Mouse (Mus musculus): ENCODE measurements around the gene Acsbg1.
A peak's percentile ranks its signal among the peaks of the same experiment; 100 is the strongest.
"Not testable (repeated sequence)": the region's sequence is repeated elsewhere in the genome, so short reads cannot be mapped to it uniquely, and the experiment has no call there.

The Acsbg1 gene

DNA sequence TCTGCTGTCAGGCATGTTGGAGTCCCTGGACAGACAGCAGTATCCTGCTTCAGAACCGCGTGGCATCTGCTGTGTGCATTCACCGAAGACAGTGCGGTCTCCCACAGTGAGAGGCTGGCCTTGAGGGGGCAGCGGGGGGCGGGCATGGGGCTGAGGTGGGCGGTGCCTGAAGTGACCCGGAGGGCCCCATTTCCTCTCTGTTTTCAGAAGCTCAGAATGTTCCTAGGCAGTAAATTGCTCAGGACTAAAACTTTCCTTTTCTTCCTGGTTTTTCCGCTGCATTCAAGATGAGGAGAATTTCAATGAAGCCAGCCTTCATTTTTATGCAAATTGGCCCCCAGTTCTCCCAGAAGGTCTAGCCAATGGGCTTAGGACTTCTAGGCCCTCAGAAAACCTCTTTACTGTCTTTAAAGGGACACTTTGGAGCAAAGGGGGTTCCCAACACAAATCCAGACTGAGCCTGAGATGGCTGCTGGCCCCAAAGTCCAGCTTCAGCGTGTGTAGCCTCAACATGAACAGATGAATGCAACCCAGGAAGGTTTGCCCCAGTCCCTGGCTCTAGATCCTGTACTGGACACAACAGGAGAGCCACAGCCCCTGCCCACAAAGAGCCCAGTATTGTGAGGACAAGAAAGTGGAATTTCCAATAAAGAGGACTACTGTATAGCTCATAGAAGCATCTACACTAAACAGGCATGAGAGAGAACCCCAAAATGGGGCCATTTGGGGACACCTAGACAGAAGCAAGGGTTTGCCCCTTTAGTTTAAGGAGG is at the start of gene Acsbg1:
Gene Acsbg1, minus strand, starts transcription at position 266 of the 773 bp plus-strand sequence.
- no peak for DNase-seq (ENCODE audit: low read depth, low spot score)

- no peak for DNase-seq (ENCODE audit: low read depth, low spot score)
These were observed 46.4 kb upstream of the Acsbg1 start for GRCm38 (mm10) chr9:54708085-54708484.

- no peak for DNase-seq (ENCODE audit: low read depth, low spot score)
These were observed 45.8 kb upstream of the Acsbg1 start for GRCm38 (mm10) chr9:54707288-54707999.

- DNase-seq (ENCODE audit: low read depth, low spot score): no peak
These were observed 43.9 kb upstream of the Acsbg1 start for GRCm38 (mm10) chr9:54705561-54705960.

DNA sequence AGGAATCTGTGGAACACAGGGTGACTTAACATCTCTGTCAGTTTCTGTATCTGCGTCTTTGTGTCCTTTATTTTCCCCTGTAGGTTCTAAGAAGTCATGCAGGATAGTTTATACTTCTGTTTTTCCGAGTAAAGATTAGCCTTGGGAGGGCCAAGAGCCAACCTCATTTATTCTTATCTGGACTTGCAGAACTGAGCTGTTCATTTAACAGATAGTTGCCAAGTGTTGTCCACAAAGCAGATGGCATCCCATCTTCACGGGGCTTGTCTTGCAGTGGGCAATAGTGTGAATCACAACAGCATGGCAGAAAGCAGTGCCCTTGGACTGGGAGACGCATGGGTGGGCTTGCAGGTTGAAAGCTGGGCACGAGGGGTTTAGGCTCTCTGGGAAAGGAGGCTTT is 42.7 kb upstream of the Acsbg1 start:
- no peak for DNase-seq (ENCODE audit: low read depth, low spot score)

DNA sequence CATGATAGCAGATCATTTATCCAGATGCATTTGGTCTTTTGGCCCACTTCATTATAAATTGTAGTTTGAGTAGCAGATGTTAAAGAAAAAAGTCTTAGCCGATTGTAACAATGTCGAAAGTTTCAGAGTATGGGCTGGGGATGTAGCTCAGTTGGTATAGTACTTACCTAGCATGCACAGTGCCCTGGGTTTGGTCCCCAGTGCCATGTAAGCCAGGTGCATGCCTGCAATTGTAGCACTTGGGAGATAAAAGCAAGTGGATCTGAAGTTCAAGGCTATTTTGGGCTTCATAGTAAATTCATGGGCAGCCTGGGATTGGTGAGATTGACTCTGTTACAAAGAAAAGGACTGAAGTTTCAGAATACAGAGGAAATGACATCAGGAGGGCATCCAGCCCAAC is 40.9 kb upstream of the Acsbg1 start:
- DNase-seq (ENCODE audit: low read depth, low spot score): no peak

GRCm38 (mm10) chr9:54700746-54701145 is 39.1 kb upstream of the Acsbg1 start:
- DNase-seq (ENCODE audit: low read depth, low spot score): no peak

GRCm38 (mm10) chr9:54700174-54700475 is 38.5 kb upstream of the Acsbg1 start:
- no peak for DNase-seq (ENCODE audit: low read depth, low spot score)

GRCm38 (mm10) chr9:54699345-54700173 is 37.9 kb upstream of the Acsbg1 start:
- peak; percentile 88 for DNase-seq (ENCODE audit: low read depth, low spot score)

- DNase-seq (ENCODE audit: low read depth, low spot score): no peak
These were observed 37.3 kb upstream of the Acsbg1 start for GRCm38 (mm10) chr9:54699087-54699344.

GRCm38 (mm10) chr9:54698318-54699086 is 36.8 kb upstream of the Acsbg1 start, which contains the start of gene Dnaja4:
Dnaja4 (plus strand) TSS chr9:54698873.
- DNase-seq (ENCODE audit: low read depth, low spot score): no peak

GRCm38 (mm10) chr9:54691241-54691805 is 29.7 kb upstream of the Acsbg1 start:
- DNase-seq (ENCODE audit: low read depth, low spot score): peak; percentile 47

DNA sequence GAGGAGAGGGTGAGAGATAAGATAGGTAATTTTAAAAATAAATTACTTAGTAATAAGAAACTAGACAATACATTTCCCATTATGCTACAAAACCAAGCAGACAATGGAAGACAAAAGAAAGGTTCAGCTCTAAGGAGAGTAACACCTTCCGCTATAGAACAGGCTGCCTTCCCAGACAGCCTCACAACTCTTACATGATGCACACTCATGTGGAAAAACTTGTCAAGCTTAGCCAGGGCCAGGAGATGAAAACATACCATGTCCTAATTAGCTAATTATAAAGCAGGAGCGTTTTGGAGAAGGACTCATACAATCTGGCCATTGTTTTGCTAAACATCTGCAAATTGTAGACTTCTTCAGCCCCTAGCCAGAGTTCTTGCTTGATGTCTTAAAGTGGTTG is 29.0 kb upstream of the Acsbg1 start:
- DNase-seq (ENCODE audit: low read depth, low spot score): not testable (repeated sequence)

- DNase-seq (ENCODE audit: low read depth, low spot score): no peak
These were observed 27.8 kb upstream of the Acsbg1 start for GRCm38 (mm10) chr9:54689446-54689845.

GRCm38 (mm10) chr9:54687246-54688236 is 25.9 kb upstream of the Acsbg1 start:
- no peak for DNase-seq (ENCODE audit: low read depth, low spot score)

DNA sequence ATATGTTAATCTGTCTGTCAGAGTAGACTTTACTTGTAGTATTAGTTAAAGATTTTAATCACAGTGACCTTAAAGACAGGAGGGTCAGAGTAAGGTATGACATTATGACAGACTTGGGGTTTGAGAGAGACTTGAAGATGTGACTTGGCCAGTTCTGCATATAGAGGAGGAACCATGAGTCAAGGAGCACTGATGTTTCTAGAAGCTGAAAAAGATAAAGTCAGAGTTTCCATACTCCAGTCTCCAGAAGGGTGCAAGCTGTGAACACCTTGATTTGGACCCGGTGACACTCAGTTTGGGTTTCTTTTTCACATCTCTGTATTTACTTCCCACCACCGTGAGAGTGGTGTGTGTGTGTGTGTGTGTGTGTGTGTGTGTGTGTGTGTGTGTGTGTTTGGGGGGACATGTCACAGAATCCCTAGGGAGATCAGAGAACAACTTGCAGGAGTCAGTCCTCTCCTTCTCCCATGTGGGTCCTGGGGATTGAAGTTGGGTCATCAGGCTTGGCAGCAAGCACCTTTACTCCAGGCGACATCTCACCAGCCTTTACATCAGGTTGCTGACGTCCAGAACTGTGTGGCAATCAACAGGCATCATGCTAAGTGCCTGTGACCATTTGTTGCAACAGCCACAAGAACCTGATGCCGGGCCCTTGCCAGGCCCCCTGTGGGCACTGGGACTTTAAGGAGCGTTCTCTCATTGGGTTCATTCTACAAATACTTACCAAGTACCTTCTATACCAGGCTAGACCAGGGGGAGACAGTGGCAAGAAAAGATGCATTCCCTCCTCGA is 22.3 kb upstream of the Acsbg1 start:
- no peak for DNase-seq (ENCODE audit: low read depth, low spot score)

DNA sequence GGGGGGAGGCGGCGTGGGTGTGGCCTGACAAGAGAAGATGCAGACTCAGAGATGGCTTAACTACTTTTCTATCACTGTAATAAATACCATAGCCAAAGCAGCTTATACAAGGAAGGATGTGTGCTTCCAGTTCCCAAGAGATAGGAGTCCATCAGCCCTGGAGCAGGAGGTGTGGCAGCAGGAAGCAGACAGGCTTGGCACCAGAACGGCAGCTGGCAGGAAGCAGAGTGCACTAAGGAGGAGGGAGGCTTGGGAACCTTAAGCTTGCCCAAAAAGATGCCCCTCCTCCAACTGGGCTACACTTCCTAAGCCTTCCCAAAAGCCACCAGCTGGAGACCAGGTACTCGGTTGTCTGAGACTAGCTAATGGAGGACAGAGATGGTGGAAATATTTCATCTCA is 21.2 kb upstream of the Acsbg1 start:
- DNase-seq (ENCODE audit: low read depth, low spot score): no peak

- DNase-seq (ENCODE audit: low read depth, low spot score): peak; percentile 62
These were observed 14.9 kb upstream of the Acsbg1 start for GRCm38 (mm10) chr9:54676531-54676986.

- no peak for DNase-seq (ENCODE audit: low read depth, low spot score)
These were observed 12.2 kb upstream of the Acsbg1 start for GRCm38 (mm10) chr9:54673887-54674286.

Data from CD4-positive helper T cell, adult 2 months (primary cell).